Mouse (Mus musculus) liver, postnatal 0 days (tissue): ENCODE measurements at regions not wholly inside any gene's neighbourhood (a gene's known extent, or its start where the extent isn't known, plus 50 kb on each side); places are given as distances from the start of the nearest gene placed in this dataset.

ENCODE experiments used
- CTCF ChIP-seq: sonication (generic); IDR thresholded peaks from 2 replicates; pipeline ENCODE4 v1.5.1; 2016; ENCODE audit warnings: antibody characterized with exemption, low read depth
- EP300 ChIP-seq: IDR thresholded peaks from 2 replicates; pipeline ENCODE4 v1.6.1; 2016; ENCODE audit warnings: antibody characterized with exemption, low read depth, mild to moderate bottlenecking

GRCm38 (mm10) chr19:35170554-35170953 lies 248.4 kb downstream of the Kif20b start:
- TF ChIP-seq CTCF: no peak
- peak; percentile 94 for TF ChIP-seq EP300
